Mouse (Mus musculus) heart, postnatal 0 days (tissue): ENCODE measurements at regions not wholly inside any gene's neighbourhood (a gene's known extent, or its start where the extent isn't known, plus 50 kb on each side); places are given as distances from the start of the nearest gene placed in this dataset.

Experiments used
- ATAC-seq: fragments of 200-750 bp; cut with Nextera tagmentation; 2 replicates; pipeline ENCODE4 v1.8.0; 2017; ENCODE audit warnings: low read depth, moderate number of reproducible peaks, moderate library complexity; ENCODE audit not compliant: insufficient read depth
- DNase-seq: peaks from one replicate; pipeline ENCODE4 v3.0.0-alpha.2; 2016; ENCODE audit warnings: low spot score
- H3K27ac ChIP-seq: fragments of 300-500 bp; sonication (generic); 2 replicates; pipeline ENCODE4 v1.5.1; 2014; ENCODE audit warnings: low read depth, mild to moderate bottlenecking
- H3K27me3 ChIP-seq: fragments of 300-500 bp; sonication (generic); 2 replicates; pipeline ENCODE4 v1.6.1; 2014; ENCODE audit warnings: low read length, mixed read lengths; ENCODE audit not compliant: control insufficient read depth, insufficient read depth
- H3K36me3 ChIP-seq: fragments of 300-500 bp; sonication (generic); replicated peaks from 2 replicates; pipeline ENCODE4 v1.6.1; 2014; ENCODE audit warnings: low read length, mixed read lengths; ENCODE audit not compliant: control insufficient read depth, insufficient read depth
- H3K4me1 ChIP-seq: fragments of 300-500 bp; sonication (generic); 2 replicates; pipeline ENCODE4 v1.6.1; 2014; ENCODE audit warnings: antibody characterized with exemption; ENCODE audit not compliant: control insufficient read depth, insufficient read depth
- H3K4me2 ChIP-seq: fragments of 300-500 bp; sonication (generic); 2 replicates; pipeline ENCODE4 v1.6.1; 2014; ENCODE audit warnings: low read depth, mild to moderate bottlenecking, low read length, moderate library complexity
- H3K4me3 ChIP-seq: fragments of 300-500 bp; sonication (generic); 2 replicates; pipeline ENCODE4 v1.5.1; 2014; ENCODE audit warnings: low read depth, low read length
- H3K9ac ChIP-seq: fragments of 300-500 bp; sonication (generic); replicated peaks from 2 replicates; pipeline ENCODE4 v1.6.1; 2014; ENCODE audit warnings: low read depth, low read length, mixed read lengths
- H3K9me3 ChIP-seq: fragments of 300-500 bp; sonication (generic); replicated peaks from 2 replicates; pipeline ENCODE4 v1.6.1; 2016; ENCODE audit warnings: low read length; ENCODE audit not compliant: control insufficient read depth
- CTCF ChIP-seq: IDR thresholded peaks from 2 replicates; pipeline ENCODE4 v1.5.1; 2016; ENCODE audit warnings: antibody characterized with exemption, control low read depth, low read depth
- EP300 ChIP-seq: IDR thresholded peaks from 2 replicates; pipeline ENCODE4 v1.6.1; 2016; ENCODE audit warnings: antibody characterized with exemption, low read depth
- WGBS: fragments of 180-500 bp; shearing (Covaris S2); extraction: QIAGEN DNeasy Blood & Tissue Kit; methylation state at CpG from one replicate; pipeline ENCODE4 v1.1.7; 2014; 5-methylcytosine and 5-hydroxymethylcytosine counted together

GRCm38 (mm10) chr15:38609522-38609921 is 1184.2 kb downstream of the 4930447A16Rik start:
- ATAC-seq = no peak
- DNase-seq = no peak
- H3K4me3 ChIP-seq = no peak overlapping the region
- no peaks in the 10 kb centered on the region for H3K9me3 ChIP-seq
- 71% methylated on average over 4 of the region's 4 CpGs for WGBS
- H3K4me1 ChIP-seq = no peaks in the 10 kb centered on the region
- no peak overlapping the region for H3K27ac ChIP-seq
- no peak overlapping the region for H3K9ac ChIP-seq
- H3K27me3 ChIP-seq = no peaks in the 10 kb centered on the region
- no peak for TF ChIP-seq CTCF
- TF ChIP-seq EP300 = no peak
- H3K4me2 ChIP-seq = no peak overlapping the region
- H3K36me3 ChIP-seq = no peaks in the 10 kb centered on the region
